Mouse (Mus musculus) testis, adult 2 months (tissue): ENCODE measurements at regions not wholly inside any gene's neighbourhood (a gene's known extent, or its start where the extent isn't known, plus 50 kb on each side); places are given as distances from the start of the nearest gene placed in this dataset.

Experiments used
- H3K27ac ChIP-seq: fragments of 200-500 bp; 2 replicates; pipeline ENCODE4 v1.5.1; 2012; ENCODE audit warnings: low read depth, low read length; ENCODE audit not compliant: control insufficient read depth, insufficient read depth
- H3K27me3 ChIP-seq: fragments of 200-500 bp; 2 replicates; pipeline ENCODE4 v1.6.1; 2012; ENCODE audit warnings: mild to moderate bottlenecking, low read length, moderate library complexity; ENCODE audit not compliant: control insufficient read depth, insufficient read depth
- H3K36me3 ChIP-seq: fragments of 200-500 bp; 2 replicates; pipeline ENCODE4 v1.6.1; 2012; ENCODE audit warnings: mild to moderate bottlenecking, low read length; ENCODE audit not compliant: control insufficient read depth, insufficient read depth
- H3K4me1 ChIP-seq: fragments of 200-500 bp; 2 replicates; pipeline ENCODE4 v1.6.1; 2012; ENCODE audit warnings: low read length; ENCODE audit not compliant: control insufficient read depth, insufficient read depth
- H3K4me3 ChIP-seq: fragments of 200-500 bp; 2 replicates; pipeline ENCODE4 v1.5.1; 2012; ENCODE audit warnings: low read depth, mild to moderate bottlenecking, low read length, moderate library complexity, mixed read lengths; ENCODE audit not compliant: control insufficient read depth
- CTCF ChIP-seq: fragments of 200-500 bp; IDR thresholded peaks from 2 replicates; pipeline ENCODE4 v1.5.1; 2012; ENCODE audit warnings: low read depth, mild to moderate bottlenecking, inconsistent platforms, low read length, moderate library complexity; ENCODE audit not compliant: control insufficient read depth, insufficient read depth, insufficient replicate concordance
- POLR2A ChIP-seq: fragments of 200-500 bp; IDR thresholded peaks from 2 replicates; pipeline ENCODE4 v1.6.1; 2012; ENCODE audit warnings: low read depth, mild to moderate bottlenecking, inconsistent platforms, low read length, moderate library complexity; ENCODE audit not compliant: control insufficient read depth

- Histone ChIP-seq H3K27me3 (no peaks in the 10 kb centered on the region), H3K36me3 (no peaks in the 10 kb centered on the region), H3K4me3 (no peak overlapping the region), H3K27ac (no peak overlapping the region), H3K4me1 (no peaks in the 10 kb centered on the region)
- TF ChIP-seq POLR2A (no peak), CTCF (no peak)
These were observed 129.2 kb upstream of the Slc38a2 start for GRCm38 (mm10) chr15:96828681-96829080.

- H3K4me3 ChIP-seq, result no peak overlapping the region
- H3K4me1 ChIP-seq, result no peaks in the 10 kb centered on the region
- H3K27ac ChIP-seq, result no peak overlapping the region
- H3K36me3 ChIP-seq, result no peaks in the 10 kb centered on the region
- TF ChIP-seq POLR2A (no peak), CTCF (no peak)
- no peaks in the 10 kb centered on the region for H3K27me3 ChIP-seq
These were observed 128.4 kb upstream of the Slc38a2 start for GRCm38 (mm10) chr15:96827931-96828330.

GRCm38 (mm10) chr15:96818435-96818834, 118.9 kb upstream of the Slc38a2 start:
- Histone ChIP-seq H3K4me1 (no peaks in the 10 kb centered on the region), H3K4me3 (no peak overlapping the region), H3K36me3 (no peaks in the 10 kb centered on the region), H3K27ac (no peak overlapping the region), H3K27me3 (no peaks in the 10 kb centered on the region)
- TF ChIP-seq POLR2A (no peak), CTCF (no peak)

- no peak overlapping the region for H3K4me3 ChIP-seq
- H3K4me1 ChIP-seq, result no peaks in the 10 kb centered on the region
- no peak overlapping the region for H3K27ac ChIP-seq
- H3K36me3 ChIP-seq, result no peaks in the 10 kb centered on the region
- H3K27me3 ChIP-seq, result no peaks in the 10 kb centered on the region
- TF ChIP-seq CTCF (no peak), POLR2A (no peak)
These were observed 118.1 kb upstream of the Slc38a2 start for GRCm38 (mm10) chr15:96817626-96818025.

- TF ChIP-seq CTCF, result no peak
- TF ChIP-seq POLR2A, result no peak
- no peaks in the 10 kb centered on the region for H3K36me3 ChIP-seq
- no peaks in the 10 kb centered on the region for H3K27me3 ChIP-seq
- no peaks in the 10 kb centered on the region for H3K4me1 ChIP-seq
- no peak overlapping the region for H3K27ac ChIP-seq
- H3K4me3 ChIP-seq, result no peak overlapping the region
These were observed 117.6 kb upstream of the Slc38a2 start for GRCm38 (mm10) chr15:96816997-96817570.

DNA sequence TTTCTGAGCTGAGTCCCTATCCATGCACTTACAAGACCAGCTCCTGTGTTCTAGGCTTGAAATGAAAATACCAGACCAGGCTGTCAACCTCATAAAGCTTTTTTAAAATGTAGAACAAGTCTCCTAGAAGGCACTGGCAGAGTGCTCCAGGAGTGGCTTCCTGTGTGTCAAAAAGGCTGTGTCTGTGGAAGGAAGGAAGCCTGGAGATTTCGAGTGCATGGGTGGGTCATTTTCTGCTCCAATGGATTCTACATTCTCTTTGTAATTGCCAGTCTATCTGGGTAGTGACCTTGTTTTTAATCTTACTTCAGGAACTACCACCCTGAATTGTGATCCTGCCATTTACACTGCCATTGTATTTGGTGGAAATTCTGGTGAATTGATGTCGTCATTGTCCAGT, 113.9 kb upstream of the Slc38a2 start:
- Histone ChIP-seq H3K4me1 (no peaks in the 10 kb centered on the region), H3K27ac (no peak overlapping the region), H3K36me3 (no peaks in the 10 kb centered on the region), H3K27me3 (no peaks in the 10 kb centered on the region), H3K4me3 (no peak overlapping the region)
- no peak for TF ChIP-seq POLR2A

DNA sequence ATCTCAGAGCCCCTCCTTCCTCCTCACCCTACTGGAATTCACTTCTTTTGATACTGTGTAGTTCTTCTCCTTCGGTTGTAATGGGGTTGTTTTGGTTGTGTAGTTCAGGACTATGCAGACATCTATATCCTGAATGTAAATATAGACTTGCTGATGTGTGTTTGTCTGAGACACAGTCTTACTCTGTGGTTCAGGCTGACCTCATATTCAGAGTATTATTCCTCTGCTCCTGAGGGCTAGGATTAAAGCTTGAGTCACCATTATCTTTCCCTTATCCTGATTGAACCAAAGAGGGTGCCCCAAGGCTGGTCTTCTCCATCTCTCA, 103.2 kb upstream of the Slc38a2 start:
- Histone ChIP-seq H3K27me3 (no peaks in the 10 kb centered on the region), H3K4me1 (no peaks in the 10 kb centered on the region), H3K27ac (no peak overlapping the region), H3K36me3 (no peaks in the 10 kb centered on the region), H3K4me3 (no peak overlapping the region)
- TF ChIP-seq CTCF (no peak), POLR2A (no peak)
